Mouse (Mus musculus) embryonic facial prominence, embryonic 10.5 days (tissue): Measurements from ENCODE around the gene Slit3. TPM values are rescaled to one million over a fixed set of nuclear protein-coding genes. Genes with fewer than 3 reads are reported as not detected.

Experiments
- DNase-seq: peaks from one replicate; pipeline ENCODE4 v3.0.0-alpha.2; 2017; ENCODE audit warnings: low spot score
- H3K27ac ChIP-seq: fragments of 300-500 bp; sonication (generic); replicated peaks from 2 replicates; pipeline ENCODE4 v1.5.1; 2016; ENCODE audit warnings: mild to moderate bottlenecking
- H3K27me3 ChIP-seq: fragments of 300-500 bp; sonication (generic); replicated peaks from 2 replicates; pipeline ENCODE4 v1.6.1; 2016; ENCODE audit warnings: low read depth, mild to moderate bottlenecking; ENCODE audit not compliant: poor library complexity, severe bottlenecking
- H3K36me3 ChIP-seq: fragments of 300-500 bp; sonication (generic); replicated peaks from 2 replicates; pipeline ENCODE4 v1.6.1; 2016; ENCODE audit warnings: mild to moderate bottlenecking, moderate library complexity
- H3K4me1 ChIP-seq: fragments of 300-500 bp; sonication (generic); 2 replicates; pipeline ENCODE4 v1.6.1; 2016
- H3K4me3 ChIP-seq: fragments of 300-500 bp; sonication (generic); 2 replicates; pipeline ENCODE4 v1.5.1; 2016; ENCODE audit warnings: mild to moderate bottlenecking, moderate library complexity
- H3K9me3 ChIP-seq: fragments of 300-500 bp; sonication (generic); 2 replicates; pipeline ENCODE4 v1.6.1; 2016; ENCODE audit warnings: mild to moderate bottlenecking
- WGBS: fragments of 180-500 bp; shearing (Covaris S2); methylation state at CpG from one replicate; pipeline ENCODE4 v1.1.7; 2016; 5-methylcytosine and 5-hydroxymethylcytosine counted together
- polyA plus RNA-seq: library from polyadenylated mRNA; unstranded; fragments of >200 nt; fragmentation: Nextera tagmentation; extraction: Ambion mirVana; gene quantifications from 2 replicates; pipeline ENCODE4 v1.2.1, GENCODE M21; 2016

Gene Slit3
- polyA plus RNA-seq, 1 experiment from 2014 or later: 12.6 TPM

- DNase-seq: no peak
- WGBS: 82% methylated on average over 13 of the region's 13 CpGs
- H3K27me3 ChIP-seq: no peaks in the 10 kb centered on the region
- no peak overlapping the region for H3K4me3 ChIP-seq
- H3K4me1 ChIP-seq: peaks cover 31% of the 10 kb centered on the region
- no peaks in the 10 kb centered on the region for H3K9me3 ChIP-seq
- H3K27ac ChIP-seq: no peak overlapping the region
- no peaks in the 10 kb centered on the region for H3K36me3 ChIP-seq
Measured at GRCm38 (mm10) chr11:35286578-35287390, 165.8 kb downstream of the Slit3 start.

GRCm38 (mm10) chr11:35288056-35288455 lies 167.0 kb downstream of the Slit3 start:
- Histone ChIP-seq H3K9me3 (no peaks in the 10 kb centered on the region), H3K27ac (no peak overlapping the region), H3K4me1 (peaks cover 25% of the 10 kb centered on the region), H3K36me3 (no peaks in the 10 kb centered on the region), H3K4me3 (no peak overlapping the region), H3K27me3 (no peaks in the 10 kb centered on the region)
- 93% methylated on average over 7 of the region's 7 CpGs for WGBS
- no peak for DNase-seq

GRCm38 (mm10) chr11:35288761-35289278 lies 167.8 kb downstream of the Slit3 start:
- DNase-seq: no peak
- H3K4me1 ChIP-seq: peaks cover 22% of the 10 kb centered on the region
- 67% methylated on average over 14 of the region's 14 CpGs for WGBS
- H3K4me3 ChIP-seq: no peak overlapping the region
- no peaks in the 10 kb centered on the region for H3K36me3 ChIP-seq
- no peaks in the 10 kb centered on the region for H3K27me3 ChIP-seq
- H3K27ac ChIP-seq: no peak overlapping the region
- H3K9me3 ChIP-seq: no peaks in the 10 kb centered on the region

GRCm38 (mm10) chr11:35292228-35292747 lies 171.3 kb downstream of the Slit3 start:
- 84% methylated on average over 8 of the region's 8 CpGs for WGBS
- DNase-seq: no peak
- no peak overlapping the region for H3K27ac ChIP-seq
- peaks cover 26% of the 10 kb centered on the region for H3K4me1 ChIP-seq
- no peak overlapping the region for H3K4me3 ChIP-seq
- no peaks in the 10 kb centered on the region for H3K36me3 ChIP-seq
- no peaks in the 10 kb centered on the region for H3K27me3 ChIP-seq
- H3K9me3 ChIP-seq: no peaks in the 10 kb centered on the region

GRCm38 (mm10) chr11:35293197-35293596 lies 172.2 kb downstream of the Slit3 start:
- Histone ChIP-seq H3K4me3 (no peak overlapping the region), H3K4me1 (peaks cover 33% of the 10 kb centered on the region), H3K27ac (no peak overlapping the region), H3K9me3 (no peaks in the 10 kb centered on the region), H3K27me3 (no peaks in the 10 kb centered on the region), H3K36me3 (no peaks in the 10 kb centered on the region)
- no peak for DNase-seq
- 79% methylated on average over 5 of the region's 5 CpGs for WGBS

- H3K27ac ChIP-seq: no peak overlapping the region
- WGBS: 78% methylated on average over 7 of the region's 7 CpGs
- H3K36me3 ChIP-seq: no peaks in the 10 kb centered on the region
- H3K4me1 ChIP-seq: peaks cover 29% of the 10 kb centered on the region
- H3K9me3 ChIP-seq: no peaks in the 10 kb centered on the region
- no peak for DNase-seq
- no peak overlapping the region for H3K4me3 ChIP-seq
- H3K27me3 ChIP-seq: no peaks in the 10 kb centered on the region
Measured at GRCm38 (mm10) chr11:35294670-35295069, 173.6 kb downstream of the Slit3 start.

GRCm38 (mm10) chr11:35295162-35295799 lies 174.3 kb downstream of the Slit3 start:
- Histone ChIP-seq H3K36me3 (no peaks in the 10 kb centered on the region), H3K4me1 (peaks cover 35% of the 10 kb centered on the region), H3K9me3 (no peaks in the 10 kb centered on the region), H3K4me3 (no peak overlapping the region), H3K27me3 (no peaks in the 10 kb centered on the region), H3K27ac (no peak overlapping the region)
- no peak for DNase-seq
- 63% methylated on average over 3 of the region's 3 CpGs for WGBS

- DNase-seq: no peak
- Histone ChIP-seq H3K27ac (no peak overlapping the region), H3K27me3 (no peaks in the 10 kb centered on the region), H3K36me3 (no peaks in the 10 kb centered on the region), H3K9me3 (no peaks in the 10 kb centered on the region), H3K4me1 (peaks cover 40% of the 10 kb centered on the region), H3K4me3 (no peak overlapping the region)
- WGBS: 97% methylated on average over 5 of the region's 5 CpGs
Measured at GRCm38 (mm10) chr11:35296803-35297202, 175.8 kb downstream of the Slit3 start.

GRCm38 (mm10) chr11:35297319-35297718 lies 176.3 kb downstream of the Slit3 start:
- 74% methylated on average over 5 of the region's 5 CpGs for WGBS
- no peaks in the 10 kb centered on the region for H3K27me3 ChIP-seq
- H3K4me3 ChIP-seq: no peak overlapping the region
- DNase-seq: no peak
- H3K36me3 ChIP-seq: no peaks in the 10 kb centered on the region
- no peaks in the 10 kb centered on the region for H3K9me3 ChIP-seq
- no peak overlapping the region for H3K27ac ChIP-seq
- peaks cover 40% of the 10 kb centered on the region for H3K4me1 ChIP-seq

- no peak for DNase-seq
- Histone ChIP-seq H3K9me3 (no peaks in the 10 kb centered on the region), H3K36me3 (no peaks in the 10 kb centered on the region), H3K4me3 (no peak overlapping the region), H3K4me1 (peaks cover 32% of the 10 kb centered on the region), H3K27ac (no peak overlapping the region), H3K27me3 (no peaks in the 10 kb centered on the region)
- WGBS: 91% methylated on average over 2 of the region's 2 CpGs
Measured at GRCm38 (mm10) chr11:35298526-35298925, 177.5 kb downstream of the Slit3 start.

- Histone ChIP-seq H3K4me3 (no peak overlapping the region), H3K4me1 (peaks cover 32% of the 10 kb centered on the region), H3K27ac (no peak overlapping the region), H3K36me3 (no peaks in the 10 kb centered on the region), H3K27me3 (no peaks in the 10 kb centered on the region), H3K9me3 (no peaks in the 10 kb centered on the region)
- 66% methylated on average over 7 of the region's 7 CpGs for WGBS
- DNase-seq: no peak
Measured at GRCm38 (mm10) chr11:35299857-35300375, 178.9 kb downstream of the Slit3 start.

GRCm38 (mm10) chr11:35302272-35302671 lies 181.2 kb downstream of the Slit3 start:
- peaks cover 31% of the 10 kb centered on the region for H3K4me1 ChIP-seq
- no peak overlapping the region for H3K27ac ChIP-seq
- no peak overlapping the region for H3K4me3 ChIP-seq
- no peaks in the 10 kb centered on the region for H3K36me3 ChIP-seq
- no peaks in the 10 kb centered on the region for H3K27me3 ChIP-seq
- WGBS: 70% methylated on average over 5 of the region's 5 CpGs
- no peaks in the 10 kb centered on the region for H3K9me3 ChIP-seq
- DNase-seq: no peak
